Mouse (Mus musculus) 416B (cell line): ENCODE measurements at regions not wholly inside any gene's neighbourhood (a gene's known extent, or its start where the extent isn't known, plus 50 kb on each side); places are given as distances from the start of the nearest gene placed in this dataset.

Experiments used
- DNase-seq: peaks from one replicate; pipeline ENCODE4 v3.0.0; 2011; ENCODE audit warnings: low read depth

DNA sequence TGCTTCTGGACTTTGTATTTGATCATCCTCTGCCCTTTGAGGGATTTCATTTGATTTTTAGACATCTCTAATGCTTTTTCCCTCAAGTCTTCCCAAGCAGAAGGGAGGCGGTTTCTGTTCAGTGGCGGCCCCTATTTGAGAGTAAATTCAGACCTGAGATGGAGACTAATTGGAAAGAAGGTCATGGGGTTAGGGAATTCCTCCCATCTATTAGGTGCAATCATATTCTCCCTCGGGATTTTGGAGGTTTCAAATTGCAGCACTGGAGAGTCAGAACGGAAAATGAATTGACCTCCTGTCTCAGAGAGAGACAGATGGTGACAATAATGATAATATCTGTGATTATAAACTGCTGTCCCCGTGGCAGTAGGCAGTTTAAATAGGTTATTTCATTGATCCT lies 285.6 kb downstream of the 1810013L24Rik start:
- DNase-seq: no peak

DNA sequence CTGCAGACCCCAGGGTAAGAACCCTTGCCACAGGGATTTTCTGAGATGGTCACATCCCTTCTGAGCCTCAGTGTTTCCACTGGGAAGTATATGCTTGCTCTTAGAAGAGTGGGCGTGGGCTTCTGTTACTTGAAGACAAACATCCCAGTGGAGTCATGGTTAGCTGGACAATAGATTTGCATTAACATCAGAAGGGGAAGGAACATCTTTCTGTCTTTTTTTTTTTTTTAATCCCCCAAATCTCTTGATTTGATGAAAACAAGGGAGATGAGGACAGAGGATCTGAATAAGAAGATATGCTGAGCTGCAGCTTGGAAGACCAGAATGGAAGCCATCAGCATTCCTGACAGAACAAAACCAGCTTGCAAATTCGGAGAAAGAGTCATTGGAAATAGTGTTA lies 291.7 kb downstream of the 1810013L24Rik start:
- no peak for DNase-seq

DNA sequence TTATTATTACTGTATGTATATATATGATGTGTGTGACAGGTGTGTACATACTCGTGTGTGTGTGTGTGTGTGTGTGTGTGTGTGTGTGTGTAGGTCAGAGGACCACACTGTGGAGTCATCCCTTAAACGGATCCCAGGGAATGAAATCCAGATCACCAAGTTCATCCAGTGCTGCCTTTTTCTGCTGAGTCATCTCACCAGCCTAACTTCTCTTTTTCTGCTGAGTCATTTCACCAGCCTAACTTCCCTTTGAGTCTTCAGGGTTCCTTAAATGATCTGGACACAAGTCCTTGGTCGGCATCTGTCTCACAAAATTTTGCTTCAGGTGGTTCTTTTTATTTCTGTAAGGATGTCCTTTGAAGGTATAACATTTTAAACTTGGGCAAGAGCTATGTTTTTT lies 302.2 kb downstream of the 1810013L24Rik start:
- DNase-seq: peak; percentile 70

DNA sequence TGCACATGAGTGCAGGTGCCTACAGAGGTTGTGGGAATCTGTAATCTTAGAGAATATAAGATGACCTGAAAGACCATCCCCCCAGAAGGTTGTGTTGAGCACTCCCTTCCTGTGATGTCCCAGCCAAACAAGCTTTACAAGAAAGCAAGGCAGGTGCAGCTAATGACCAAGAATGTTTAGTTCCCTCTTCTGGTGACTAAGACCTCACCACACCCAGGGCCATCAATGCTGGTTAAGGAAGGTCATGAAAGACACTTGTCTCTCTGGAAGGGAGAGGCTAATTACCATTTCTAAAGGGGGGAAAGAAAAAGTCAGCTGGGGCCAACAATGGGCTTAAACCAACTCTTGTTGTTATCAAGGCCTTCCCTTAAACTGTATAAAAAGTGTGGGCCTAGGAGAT lies 302.9 kb downstream of the 1810013L24Rik start:
- no peak for DNase-seq

DNA sequence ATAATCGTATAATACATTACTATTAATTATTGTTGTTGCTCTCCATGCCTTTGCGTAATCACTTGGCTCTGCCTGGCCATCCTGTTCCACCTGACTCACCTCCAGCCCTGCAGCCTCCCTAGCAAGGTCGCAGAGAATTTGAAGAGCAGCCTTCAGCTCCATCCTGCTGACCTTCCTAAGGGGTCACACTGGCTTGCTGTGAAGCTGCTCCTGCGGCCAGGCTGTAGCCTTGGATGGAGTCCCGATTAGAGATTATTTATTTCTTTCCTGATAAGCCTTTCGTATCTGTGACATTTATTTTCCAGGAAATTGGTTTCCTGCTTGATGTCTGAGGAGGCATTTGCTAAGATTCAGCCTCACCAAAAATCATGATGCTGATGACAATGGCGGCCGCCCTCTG lies 305.5 kb downstream of the 1810013L24Rik start:
- DNase-seq: no peak

DNA sequence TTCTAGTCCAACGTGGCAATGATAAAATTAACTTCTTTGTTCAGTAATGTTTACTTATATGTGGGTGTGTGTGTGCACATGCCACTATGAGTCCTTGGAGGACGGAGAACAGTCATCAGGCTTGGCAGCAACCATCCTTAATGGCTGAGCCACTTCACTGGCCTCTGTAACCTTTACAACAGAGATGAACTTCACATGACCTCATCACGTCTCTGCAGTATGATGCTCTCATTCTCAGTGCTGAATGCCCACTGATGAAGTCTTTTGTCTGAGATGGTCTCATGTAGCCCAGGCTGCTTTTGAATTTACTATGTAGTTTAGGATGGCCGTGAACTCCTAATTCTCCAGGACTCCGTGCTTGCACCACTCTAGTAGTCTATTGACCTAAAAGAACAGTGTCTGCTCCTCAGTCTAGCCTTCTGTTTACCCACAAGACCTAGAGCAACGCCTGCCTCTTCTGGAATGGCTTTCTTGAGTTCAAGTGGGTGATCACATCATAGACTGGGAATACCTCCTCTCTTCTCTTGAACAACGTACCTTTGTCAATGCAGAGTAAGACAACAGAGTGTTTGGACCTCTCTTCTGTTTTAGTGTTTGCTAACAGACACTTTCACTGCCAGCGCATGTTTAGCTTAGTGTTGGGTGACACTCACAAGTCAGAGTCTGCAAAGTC lies 308.8 kb downstream of the 1810013L24Rik start:
- DNase-seq: no peak

DNA sequence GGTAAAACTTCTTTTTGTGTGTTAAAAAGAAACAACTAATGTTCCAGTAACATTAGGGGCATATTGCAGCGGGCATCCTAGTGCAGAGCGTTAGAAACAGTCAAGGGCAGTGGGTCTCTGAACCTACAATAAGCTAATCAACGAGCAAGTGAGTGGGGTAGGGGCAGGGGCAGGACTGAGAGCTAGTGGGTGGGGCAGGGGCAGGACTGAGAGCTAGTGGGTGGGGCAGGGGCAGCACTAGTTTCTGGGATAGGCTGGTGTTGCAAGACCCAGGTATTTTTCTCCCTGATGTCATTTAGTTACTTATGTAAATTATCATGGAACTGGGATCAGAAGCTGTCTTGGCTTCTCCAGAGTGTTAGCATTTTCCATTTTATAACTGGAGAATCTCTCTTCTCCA lies 309.5 kb downstream of the 1810013L24Rik start:
- no peak for DNase-seq

DNA sequence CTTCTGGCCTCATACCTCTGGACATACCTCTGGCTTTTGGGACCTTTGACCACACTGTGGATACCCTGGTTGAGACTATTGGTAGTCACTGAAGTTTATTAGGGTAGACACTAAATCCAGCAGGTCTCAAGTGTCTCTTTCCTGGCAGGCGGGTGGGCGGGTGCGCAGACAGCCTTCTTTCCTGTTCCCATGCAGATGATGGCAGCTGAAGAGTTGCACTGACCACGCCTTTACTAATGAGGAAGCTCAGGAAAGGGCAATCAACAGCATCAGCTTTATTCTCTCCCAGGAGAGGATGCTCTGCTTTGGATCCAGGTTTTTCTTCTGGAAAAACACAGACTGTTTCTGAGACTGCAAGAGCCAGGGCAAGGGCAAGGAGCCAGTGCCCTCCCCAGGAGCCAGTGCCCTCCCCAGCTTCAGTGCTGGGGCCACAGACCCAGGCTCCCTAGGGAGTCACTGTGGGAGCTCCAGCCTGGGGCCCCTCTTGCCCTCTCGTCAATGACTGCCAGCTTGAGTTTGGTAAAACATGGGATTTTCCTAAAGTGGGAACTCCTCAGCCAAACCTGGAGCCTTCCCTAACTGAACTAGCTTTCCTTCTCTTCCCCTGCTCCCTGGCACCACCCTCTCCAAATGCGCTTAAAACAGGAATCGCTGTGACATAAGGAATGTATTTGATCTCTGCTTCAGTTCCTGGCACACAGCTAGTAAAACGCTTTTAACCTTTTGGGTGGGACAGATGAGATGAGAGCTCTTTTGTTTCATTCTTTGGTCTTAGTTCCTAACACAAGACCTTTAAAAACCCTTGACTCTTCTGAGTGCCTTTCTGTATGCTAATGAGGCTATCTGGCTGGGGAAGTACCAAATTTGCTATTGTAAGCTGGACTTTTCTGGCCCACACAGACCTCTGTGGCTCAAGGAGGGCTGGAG lies 319.6 kb downstream of the 1810013L24Rik start:
- no peak for DNase-seq

DNA sequence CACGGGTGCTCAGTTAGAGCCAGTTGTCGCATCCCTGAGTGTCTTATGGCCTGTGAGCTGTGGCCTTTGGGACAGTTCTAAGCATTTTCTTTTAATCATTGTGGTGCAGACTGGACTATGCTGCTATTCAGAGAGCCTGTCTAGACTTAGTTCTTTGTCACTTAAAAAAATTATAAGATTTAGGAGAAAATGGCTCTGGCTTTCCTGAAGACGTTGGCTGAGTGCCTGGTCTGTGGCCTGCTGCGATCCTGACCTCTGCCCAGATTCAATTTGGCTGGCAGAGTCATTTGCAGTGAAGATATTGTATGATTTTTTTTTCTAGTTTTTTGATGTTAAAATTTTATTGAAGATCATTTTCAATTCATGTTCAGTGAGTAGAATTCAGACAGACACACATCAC lies 322.0 kb downstream of the 1810013L24Rik start:
- no peak for DNase-seq

DNA sequence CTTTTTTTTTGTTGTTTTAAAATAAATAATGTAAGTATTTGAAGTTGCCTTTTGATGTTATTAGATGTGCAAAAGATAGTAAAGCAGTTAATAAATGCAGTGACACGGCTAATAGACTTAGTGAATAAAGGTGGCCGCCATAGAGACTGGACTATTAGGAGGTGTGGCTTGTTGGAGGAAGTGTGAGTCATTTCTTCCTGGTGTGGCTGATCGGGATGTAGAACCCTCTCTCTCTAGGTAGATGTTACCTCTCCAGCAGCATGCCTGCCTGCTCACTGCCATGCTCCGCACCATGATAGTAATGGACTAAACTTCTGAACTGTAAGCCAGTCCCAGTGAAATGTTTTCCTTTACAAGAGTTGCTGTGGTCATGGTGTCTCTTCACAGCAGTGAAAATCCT lies 323.6 kb downstream of the 1810013L24Rik start:
- DNase-seq: no peak

DNA sequence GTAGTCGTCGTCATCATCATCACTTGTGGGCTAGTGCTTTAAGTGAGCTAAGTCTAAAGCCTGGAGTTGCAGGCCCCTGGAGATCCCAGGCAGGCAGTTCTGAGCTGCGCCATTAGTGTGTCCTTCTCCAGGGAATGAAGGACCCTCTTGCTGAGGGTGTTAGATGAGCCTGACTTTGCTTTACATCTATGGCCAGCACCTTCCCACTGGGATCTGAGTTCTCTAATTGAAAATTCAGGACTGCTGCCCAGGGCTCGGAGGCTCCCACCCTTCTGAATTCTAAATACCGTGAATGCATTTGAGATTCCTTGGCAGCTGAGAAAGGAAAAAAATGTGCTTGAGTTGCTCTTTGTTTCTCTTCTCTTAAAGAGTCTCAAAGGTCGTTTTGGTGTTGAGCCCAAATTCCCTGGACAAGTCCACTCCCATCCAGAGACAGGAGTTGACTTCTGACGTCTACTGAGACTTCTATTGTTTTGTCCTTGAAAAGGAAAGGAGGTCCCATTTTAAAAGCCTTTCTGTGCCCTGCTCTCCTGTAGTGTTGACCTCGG lies 335.9 kb downstream of the 1810013L24Rik start:
- no peak for DNase-seq

DNA sequence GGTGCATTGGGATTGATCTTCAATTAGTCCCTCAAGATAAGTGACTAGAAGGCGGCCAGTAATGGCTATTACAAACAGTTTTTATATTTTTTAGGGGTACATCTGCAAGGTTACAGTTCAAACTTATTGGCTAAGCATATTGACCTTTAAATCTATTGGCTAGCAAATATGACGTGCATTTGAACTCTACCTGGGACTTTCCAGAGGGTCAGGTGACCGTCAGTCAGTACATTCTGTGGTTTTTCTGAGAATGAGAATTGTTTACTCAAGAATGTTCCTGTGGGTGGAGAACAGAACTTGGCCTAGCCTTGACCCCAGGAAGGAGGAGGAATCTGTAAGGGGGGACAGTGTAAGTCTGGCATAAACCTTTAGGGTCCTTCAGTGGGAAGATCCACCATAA lies 346.5 kb downstream of the 1810013L24Rik start:
- DNase-seq: no peak

DNA sequence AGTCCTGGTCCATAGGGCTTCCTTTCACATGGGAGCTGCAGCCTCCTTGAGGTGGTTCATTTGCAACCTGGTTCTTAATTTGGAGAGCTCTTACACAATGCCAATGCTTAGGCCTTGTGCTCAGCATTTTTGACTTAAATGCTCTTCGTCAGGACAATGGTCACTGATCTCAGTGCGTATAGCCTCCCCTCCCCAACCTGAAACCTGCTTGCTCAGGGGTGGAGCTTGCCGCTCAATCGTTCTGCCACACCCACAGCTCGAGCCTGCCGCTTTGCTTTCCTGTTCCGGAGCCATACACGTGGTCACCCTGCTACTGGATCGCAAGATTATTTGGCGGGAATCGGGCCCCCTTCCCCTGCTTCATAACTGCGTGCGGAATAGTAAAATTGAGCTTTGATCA lies 365.9 kb downstream of the 1810013L24Rik start:
- DNase-seq: no peak

DNA sequence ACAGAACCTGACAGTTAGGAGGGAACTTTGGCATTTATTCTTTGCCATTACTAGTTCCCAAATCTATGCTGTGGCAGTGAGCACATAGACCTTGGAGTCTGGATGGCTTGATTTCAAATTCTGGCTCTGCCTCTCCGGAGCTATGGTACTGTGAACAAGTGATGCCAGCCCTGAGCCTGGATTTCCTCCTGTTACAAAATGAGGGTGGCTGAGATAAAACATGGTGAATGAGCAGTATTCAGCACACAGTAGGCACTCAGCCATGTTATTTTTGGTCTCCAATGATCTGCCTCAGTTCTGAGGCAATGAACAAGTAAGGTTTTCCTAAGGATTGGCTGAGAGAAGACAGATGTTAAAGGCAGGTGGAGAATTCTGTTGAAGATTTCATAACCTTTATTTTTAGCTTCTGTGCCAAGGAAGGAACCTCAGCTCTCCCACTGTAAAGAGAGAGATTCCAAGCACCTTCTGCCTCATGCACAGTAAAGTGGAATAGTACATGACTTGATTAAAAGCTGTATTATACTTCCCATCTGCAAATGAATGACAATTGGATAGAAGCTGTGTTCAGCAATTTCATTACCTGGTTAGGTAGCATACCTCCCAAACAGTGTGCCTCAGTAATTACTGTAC lies 369.1 kb downstream of the 1810013L24Rik start:
- no peak for DNase-seq

DNA sequence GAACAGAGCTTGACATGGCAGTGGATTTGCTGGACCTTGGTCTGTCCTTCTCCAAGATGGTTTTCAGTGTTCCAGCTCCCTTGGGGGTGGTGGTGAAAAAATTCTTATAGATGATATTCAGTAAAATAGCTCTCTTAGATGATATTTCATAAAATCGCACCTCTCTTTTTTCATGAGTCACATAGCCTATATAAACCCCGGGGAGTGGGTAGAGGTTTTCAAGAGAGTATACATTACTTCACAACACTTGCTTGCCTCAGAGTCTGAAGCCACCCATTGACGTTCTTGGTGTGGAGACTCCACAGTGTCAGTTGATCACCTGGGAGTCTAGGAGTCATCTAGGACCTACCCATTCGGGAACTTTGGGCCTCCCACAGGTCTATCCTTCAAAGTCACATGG lies 378.7 kb downstream of the 1810013L24Rik start:
- DNase-seq: no peak

DNA sequence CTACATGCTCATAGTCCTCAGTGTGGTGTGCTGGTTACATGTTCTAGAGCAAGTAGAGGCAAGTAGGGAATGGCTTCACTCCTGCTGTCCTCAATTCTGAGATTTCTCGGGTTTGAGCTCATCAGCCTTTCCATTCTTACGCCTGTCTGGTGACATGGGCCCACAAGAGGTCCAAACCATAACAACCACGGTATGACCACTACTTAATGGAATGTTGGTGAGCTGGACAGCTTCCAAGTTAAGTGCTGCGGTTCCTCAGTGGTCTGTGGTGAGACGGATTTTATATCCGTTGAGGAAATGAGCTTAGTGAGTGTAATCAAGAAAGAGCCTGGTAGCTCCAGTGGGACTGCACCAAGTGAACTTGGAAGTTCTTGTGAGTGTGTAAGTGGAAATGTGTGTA lies 381.6 kb downstream of the 1810013L24Rik start:
- DNase-seq: peak; percentile 3

DNA sequence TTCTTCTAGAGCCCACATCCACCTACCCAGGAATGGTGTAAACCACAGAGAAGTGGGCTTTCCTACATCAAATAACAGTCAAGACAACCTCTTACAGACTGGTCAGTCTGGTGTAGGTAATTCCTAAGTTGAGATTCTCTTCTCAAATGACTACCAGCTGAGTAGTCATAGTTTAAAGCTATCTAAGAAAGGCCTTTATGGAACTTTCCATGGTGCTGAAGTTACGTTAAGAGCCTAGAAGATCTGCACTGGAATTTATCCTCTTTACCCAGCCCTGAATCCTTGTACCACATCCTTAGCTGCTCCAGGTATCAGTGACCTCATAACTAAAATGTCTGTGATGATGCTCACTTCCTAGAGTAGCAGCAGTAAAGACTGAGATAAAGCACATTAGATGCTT lies 385.2 kb downstream of the 1810013L24Rik start:
- no peak for DNase-seq

DNA sequence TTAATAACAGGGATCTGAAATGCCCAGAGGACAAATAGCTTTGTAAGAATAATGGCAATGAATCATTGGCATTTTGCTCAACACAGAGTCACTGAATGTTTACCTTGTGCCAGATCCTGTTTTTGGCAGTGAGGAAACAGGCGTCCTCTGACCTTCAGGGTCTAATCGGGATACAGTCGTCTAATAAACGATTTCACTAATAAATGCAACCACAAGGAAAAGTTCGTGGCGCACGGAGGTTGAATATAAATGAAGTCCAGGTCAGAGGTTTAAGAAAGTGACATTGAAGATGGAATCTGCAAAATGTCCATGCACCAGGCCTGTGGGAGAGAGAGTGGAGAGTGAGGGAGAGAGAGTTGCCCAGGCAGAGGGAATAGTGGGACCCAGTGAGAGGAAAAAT lies 387.5 kb downstream of the 1810013L24Rik start:
- DNase-seq: no peak

DNA sequence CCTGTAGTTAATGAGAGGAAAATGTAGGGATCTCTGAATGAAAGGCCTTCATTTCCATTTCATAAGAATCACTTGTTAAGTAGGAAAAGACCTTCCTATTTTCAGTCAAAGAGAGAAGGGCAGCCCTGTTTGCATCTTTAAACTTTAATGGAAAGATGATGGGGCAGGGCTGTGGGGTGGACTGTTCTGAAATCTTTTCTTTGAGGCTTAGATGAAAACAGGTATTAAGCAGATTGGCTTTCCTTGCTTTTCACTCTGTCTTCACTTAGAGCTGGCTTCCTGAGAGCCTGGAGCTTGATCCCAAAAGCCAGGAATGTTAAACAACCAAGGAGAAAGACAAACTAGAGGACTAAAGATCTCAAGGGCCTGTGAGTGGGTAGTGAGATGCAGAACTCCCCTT lies 400.3 kb downstream of the 1810013L24Rik start:
- no peak for DNase-seq

DNA sequence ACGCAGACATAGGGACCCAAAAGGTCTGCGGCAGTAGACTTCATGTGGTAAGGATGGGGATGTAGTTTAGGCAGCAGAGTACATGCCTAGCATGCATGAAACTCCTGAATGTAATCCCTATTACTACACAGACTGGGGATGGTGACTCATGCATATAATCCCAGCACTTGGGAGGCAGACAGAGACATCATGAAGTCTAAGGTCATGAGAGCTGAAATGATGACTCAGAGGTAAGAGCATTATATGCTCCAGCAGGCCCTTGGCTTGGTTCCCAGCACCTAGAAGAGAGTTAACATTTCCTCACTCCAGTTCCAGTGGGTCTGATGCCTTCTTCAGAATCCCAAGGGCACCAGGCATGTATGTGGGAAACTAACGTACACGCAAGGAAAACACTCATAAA lies 412.2 kb downstream of the 1810013L24Rik start:
- no peak for DNase-seq

DNA sequence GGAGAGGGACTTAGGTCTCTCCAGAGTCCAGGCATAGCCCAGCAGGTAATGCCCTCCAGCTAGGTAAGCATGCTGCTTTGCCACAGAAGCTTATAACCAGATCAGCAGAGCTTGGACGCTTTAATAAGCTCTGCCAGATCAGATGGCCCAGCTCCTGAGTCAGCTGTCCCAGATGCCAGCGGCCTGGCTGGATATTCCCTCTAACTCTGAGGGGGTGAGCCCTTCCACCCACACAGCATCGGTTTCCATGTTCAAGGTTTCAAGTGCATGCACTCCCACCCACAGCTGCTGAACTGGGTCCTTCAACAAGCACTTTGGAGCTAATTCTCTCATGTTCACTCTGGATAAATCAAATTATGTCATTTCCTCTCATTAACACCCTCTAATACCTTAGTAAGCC lies 417.3 kb downstream of the 1810013L24Rik start:
- DNase-seq: no peak

DNA sequence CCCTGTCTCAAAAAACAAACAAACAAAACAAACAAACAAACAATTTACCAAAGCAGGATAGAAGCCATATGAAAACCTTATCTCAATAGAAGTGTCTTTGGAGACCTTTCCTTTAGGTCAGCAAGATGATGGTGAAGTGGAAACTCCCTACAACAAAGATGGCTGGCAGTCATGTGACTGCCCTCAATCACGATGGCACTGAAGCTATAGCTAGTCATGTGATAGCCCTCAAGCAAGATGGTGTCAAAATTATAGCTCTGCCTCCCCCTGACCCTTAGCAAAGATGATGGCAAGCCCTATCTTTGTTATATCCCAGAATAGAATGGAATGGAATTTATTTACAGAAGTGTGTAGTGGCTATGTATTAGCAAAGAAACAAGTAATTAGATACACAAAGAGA lies 423.2 kb downstream of the 1810013L24Rik start:
- DNase-seq: no peak

DNA sequence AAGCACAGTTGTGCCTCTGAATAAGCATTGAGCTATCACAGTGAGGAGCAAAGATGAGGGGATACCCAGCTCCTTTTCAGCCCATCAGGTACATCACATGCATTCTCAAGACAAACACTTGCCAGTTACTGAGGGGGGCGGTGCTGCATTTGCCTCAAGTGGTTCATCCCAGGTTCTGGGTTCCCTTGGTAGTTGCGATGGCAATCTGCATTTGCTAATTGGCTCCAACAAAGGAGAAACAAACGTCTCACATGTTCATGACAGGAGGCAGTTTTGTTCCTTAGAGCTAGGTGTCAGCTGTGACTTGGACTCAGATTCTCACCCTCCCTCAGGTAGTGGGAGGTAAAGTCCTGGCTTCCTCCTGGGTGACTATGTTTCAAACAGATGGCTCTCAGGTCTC lies 425.5 kb downstream of the 1810013L24Rik start:
- DNase-seq: no peak
